Mouse (Mus musculus) macrophage (primary cell): ENCODE data around the gene Map4. TPM values are rescaled to one million over a fixed set of nuclear protein-coding genes. Genes with fewer than 3 reads are reported as not detected.
A peak's percentile ranks its signal among the peaks of the same experiment; 100 is the strongest.
"Not testable (repeated sequence)": the region's sequence is repeated elsewhere in the genome, so short reads cannot be mapped to it uniquely, and the experiment has no call there.

ENCODE experiments used
- H3K27ac ChIP-seq: fragments of 350-480 bp; formaldehyde crosslinking; 2 replicates; pipeline ENCODE4 v1.9.0; 2021
- H3K36me3 ChIP-seq: fragments of 350-480 bp; formaldehyde crosslinking; 2 replicates; pipeline ENCODE4 v1.9.0; 2021; ENCODE audit errors: inconsistent target
- H3K4me3 ChIP-seq: fragments of 350-480 bp; formaldehyde crosslinking; 2 replicates; pipeline ENCODE4 v1.9.0; 2021; ENCODE audit errors: inconsistent target
- H3K79me2 ChIP-seq: fragments of 350-480 bp; formaldehyde crosslinking; 2 replicates; pipeline ENCODE4 v1.9.0; 2021; ENCODE audit errors: inconsistent target
- WGBS: methylation state at CpG from one replicate; pipeline ENCODE4 v1.1.7; 2026; ENCODE audit warnings: inconsistent platforms; ENCODE audit not compliant: missing documents; 5-methylcytosine and 5-hydroxymethylcytosine counted together
- polyA plus RNA-seq: library from polyadenylated mRNA; stranded (reverse); fragments of 250-400 nt; gene quantifications from 3 replicates; pipeline ENCODE4 v1.2.4, GENCODE M21; 2018; ENCODE audit warnings: inconsistent platforms

Gene Map4
- polyA plus RNA-seq, 1 experiment from 2014 or later: 76.9 TPM

GRCm38 (mm10) chr9:110052951-110053304 lies 121.7 kb downstream of the Map4 start:
- Histone ChIP-seq H3K36me3 (no peaks in the 10 kb centered on the region), H3K79me2 (no peaks in the 10 kb centered on the region; the same call in 1 of the 2 replicates), H3K27ac (no peak overlapping the region), H3K4me3 (no peak overlapping the region)
- WGBS: 100% methylated on average over 4 of the region's 4 CpGs

DNA sequence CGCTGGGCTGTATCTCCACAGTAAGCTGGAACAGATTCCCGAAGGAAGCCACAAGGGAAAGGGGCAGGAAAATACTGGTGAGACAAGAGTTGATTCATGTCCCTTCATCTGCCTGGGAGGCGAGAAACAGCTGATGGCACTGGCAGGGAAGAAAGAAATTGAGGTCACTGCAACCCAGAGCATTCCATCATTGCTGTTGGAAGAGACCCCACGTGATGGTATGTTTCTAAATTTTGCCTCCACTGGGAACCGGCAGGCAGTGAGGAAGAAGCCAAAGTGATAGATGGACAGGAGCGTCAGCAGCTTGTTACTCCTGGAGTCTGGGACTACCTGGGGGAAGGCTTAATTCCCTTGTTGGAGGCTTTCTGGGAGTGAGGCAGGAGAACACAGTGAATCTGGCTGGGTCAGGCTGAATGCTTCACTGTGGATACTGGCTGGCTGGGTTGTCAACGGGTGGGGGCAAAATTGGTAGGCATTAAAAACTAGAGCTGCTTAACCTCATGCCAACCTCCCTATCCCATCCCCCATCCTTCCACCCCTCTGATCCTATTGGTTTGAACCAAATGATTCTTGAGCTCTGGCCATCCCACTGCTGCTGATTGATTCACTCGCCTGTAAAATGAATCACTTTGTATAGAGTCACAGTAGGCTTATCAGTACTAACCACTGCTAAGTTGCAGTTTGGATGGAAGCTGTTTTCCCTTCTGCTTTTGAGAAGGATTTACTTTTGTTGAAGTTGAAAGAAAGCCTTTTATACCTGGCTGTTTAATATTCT lies 122.2 kb downstream of the Map4 start:
- no peak overlapping the region for H3K27ac ChIP-seq
- no peak overlapping the region for H3K4me3 ChIP-seq
- WGBS: 94% methylated on average over 8 of the region's 8 CpGs
- no peaks in the 10 kb centered on the region for H3K36me3 ChIP-seq
- H3K79me2 ChIP-seq: no peaks in the 10 kb centered on the region; the same call in 1 of the 2 replicates

- 92% methylated on average over 1 of the region's 2 CpGs for WGBS
- Histone ChIP-seq H3K4me3 (no peak overlapping the region), H3K79me2 (no peaks in the 10 kb centered on the region; the same call in 1 of the 2 replicates)
These were observed 122.8 kb downstream of the Map4 start for GRCm38 (mm10) chr9:110054080-110054421.

DNA sequence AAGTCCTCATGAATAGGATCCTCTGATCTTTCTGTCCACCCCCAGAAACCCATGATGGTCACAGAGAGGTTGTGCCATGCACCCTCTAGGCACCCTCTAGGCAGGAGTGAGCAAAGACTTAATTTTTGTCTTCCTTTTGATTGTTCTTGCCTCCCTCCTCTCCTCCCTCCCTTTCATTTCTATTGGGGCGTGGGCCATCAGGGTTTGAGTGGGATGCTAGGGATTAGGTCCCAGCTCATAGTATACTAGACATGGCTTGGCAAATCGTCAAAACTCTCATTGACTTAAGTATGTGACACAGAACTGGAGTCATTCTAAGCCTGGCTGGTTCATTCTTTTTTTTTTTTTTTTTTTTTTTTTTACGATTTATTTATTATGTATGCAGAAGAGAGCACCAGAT lies 123.5 kb downstream of the Map4 start:
- Histone ChIP-seq H3K36me3 (no peaks in the 10 kb centered on the region), H3K27ac (no peak overlapping the region), H3K4me3 (no peak overlapping the region), H3K79me2 (no peaks in the 10 kb centered on the region; the same call in 1 of the 2 replicates)
- 86% methylated on average over 2 of the region's 3 CpGs for WGBS

More at GRCm38 (mm10) chr9:110054080-110054421, 122.8 kb downstream of the Map4 start:
- H3K27ac ChIP-seq: no peak overlapping the region
- no peaks in the 10 kb centered on the region for H3K36me3 ChIP-seq

GRCm38 (mm10) chr9:110057200-110057599 lies 125.9 kb downstream of the Map4 start:
- Histone ChIP-seq H3K79me2 (no peaks in the 10 kb centered on the region; the same call in 1 of the 2 replicates), H3K27ac (no peak overlapping the region), H3K4me3 (no peak overlapping the region), H3K36me3 (no peaks in the 10 kb centered on the region)
- WGBS: 100% methylated on average over 1 of the region's 1 CpGs

DNA sequence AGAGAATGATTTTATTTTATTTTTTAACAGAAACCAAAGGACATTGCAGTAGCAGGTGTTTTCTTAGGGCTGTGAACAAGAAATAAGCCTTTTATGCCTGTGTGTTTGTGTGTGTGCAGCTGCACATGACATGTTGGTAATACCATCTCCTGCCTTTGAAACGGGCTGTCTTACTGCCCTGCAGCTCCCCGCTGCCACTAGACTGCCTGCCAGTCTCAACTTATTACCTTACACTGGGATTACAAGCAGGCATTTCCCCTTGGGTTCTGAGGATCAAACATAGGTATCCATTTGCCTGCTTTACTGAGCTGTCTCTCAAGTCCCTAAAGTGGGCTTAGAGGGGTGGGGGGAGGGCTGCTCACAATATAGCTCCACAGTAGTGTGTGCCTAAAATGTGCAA lies 129.5 kb downstream of the Map4 start:
- no peaks in the 10 kb centered on the region for H3K36me3 ChIP-seq
- no peaks in the 10 kb centered on the region for H3K79me2 ChIP-seq
- no peak overlapping the region for H3K27ac ChIP-seq
- no peak overlapping the region for H3K4me3 ChIP-seq
- WGBS: 71% methylated on average over 2 of the region's 2 CpGs

DNA sequence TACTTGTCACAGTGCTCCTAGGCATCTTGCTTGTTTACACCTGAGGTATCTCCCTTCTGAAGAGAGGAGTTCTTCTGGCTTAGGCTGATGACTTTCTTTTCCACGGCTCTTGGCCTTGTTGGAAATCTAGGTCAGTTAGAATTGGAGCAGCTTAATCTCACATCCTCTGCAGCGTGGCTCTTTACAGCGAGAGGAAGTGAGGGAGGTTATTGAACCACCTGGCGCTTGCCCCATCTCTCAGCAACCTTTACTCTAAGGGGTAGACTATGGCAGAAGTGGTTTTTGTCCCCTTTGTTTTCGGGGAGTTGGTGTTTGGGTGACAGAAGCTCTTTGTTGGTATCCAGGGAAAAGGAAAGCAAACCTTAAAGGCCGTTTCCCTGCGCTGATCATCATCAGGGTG lies 131.1 kb downstream of the Map4 start:
- H3K36me3 ChIP-seq: peaks cover 4% of the 10 kb centered on the region; the same call in 1 of the 2 replicates
- H3K4me3 ChIP-seq: no peak overlapping the region
- no peaks in the 10 kb centered on the region for H3K79me2 ChIP-seq
- no peak overlapping the region for H3K27ac ChIP-seq
- WGBS: 85% methylated on average over 7 of the region's 7 CpGs

DNA sequence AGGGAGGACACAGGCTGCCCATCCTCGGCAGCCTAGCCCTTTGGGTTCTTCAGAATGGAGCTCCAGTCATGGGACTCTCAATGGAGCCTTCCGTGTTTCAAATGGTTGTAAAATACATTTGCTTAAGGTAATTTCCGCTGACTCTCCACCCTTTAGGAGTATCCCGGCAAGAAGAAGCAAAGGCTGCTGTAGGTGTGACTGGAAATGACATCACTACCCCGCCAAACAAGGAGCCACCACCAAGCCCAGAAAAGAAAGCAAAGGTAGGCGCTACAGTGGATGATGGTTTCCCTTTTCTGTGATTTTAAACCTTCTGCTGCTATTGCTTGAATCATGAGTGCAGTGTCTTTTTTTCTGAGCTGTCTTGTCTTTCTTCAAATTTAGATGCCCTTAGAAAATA lies 131.6 kb downstream of the Map4 start:
- WGBS: 94% methylated on average over 6 of the region's 6 CpGs
- H3K4me3 ChIP-seq: no peak overlapping the region
- no peak overlapping the region for H3K27ac ChIP-seq
- H3K79me2 ChIP-seq: no peaks in the 10 kb centered on the region
- peaks cover 8% of the 10 kb centered on the region; the same call in 1 of the 2 replicates for H3K36me3 ChIP-seq

- Histone ChIP-seq H3K36me3 (peaks cover 26% of the 10 kb centered on the region), H3K4me3 (no peak overlapping the region), H3K27ac (0 out of 2 replicates have a peak overlapping the region, but pooled peaks have one; percentile 3), H3K79me2 (no peaks in the 10 kb centered on the region)
These were observed 133.4 kb downstream of the Map4 start for GRCm38 (mm10) chr9:110064641-110065040.

DNA sequence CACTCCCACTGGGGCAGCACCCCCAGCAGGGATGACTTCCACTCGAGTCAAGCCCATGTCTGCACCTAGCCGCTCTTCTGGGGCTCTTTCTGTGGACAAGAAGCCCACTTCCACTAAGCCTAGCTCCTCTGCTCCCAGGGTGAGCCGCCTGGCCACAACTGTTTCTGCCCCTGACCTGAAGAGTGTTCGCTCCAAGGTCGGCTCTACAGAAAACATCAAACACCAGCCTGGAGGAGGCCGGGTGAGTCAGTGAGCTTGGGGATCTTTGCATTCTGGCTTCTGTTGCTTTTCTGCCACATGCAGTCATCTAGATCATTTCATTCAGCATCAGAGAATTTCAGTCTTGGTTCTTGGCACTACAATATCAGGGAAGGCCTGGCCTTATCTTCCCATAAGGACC lies 137.5 kb downstream of the Map4 start:
- no peak overlapping the region for H3K27ac ChIP-seq
- WGBS: 93% methylated on average over 6 of the region's 6 CpGs
- no peak overlapping the region for H3K4me3 ChIP-seq
- H3K79me2 ChIP-seq: no peaks in the 10 kb centered on the region
- H3K36me3 ChIP-seq: peaks cover 33% of the 10 kb centered on the region

DNA sequence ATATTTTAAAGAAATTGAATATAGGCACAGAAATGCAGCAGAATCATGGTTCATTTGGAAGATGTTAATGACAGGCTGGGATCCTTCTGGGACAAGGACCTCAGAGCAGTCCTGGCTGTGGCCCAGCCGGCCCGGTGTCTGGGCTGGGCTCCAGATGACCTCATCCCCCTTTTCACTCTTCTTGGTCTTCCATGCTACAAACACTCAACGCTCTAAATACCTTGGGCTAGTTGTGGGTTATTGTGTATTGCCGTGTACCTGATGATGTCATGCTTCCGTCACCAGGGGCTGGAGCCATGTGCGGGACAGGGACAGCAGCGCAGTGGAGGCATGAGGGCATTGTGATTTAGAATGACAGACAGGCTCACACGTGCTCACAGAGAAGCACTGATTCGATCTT lies 139.1 kb downstream of the Map4 start:
- H3K36me3 ChIP-seq: peaks cover 44% of the 10 kb centered on the region

GRCm38 (mm10) chr9:110071011-110071410 lies 139.8 kb downstream of the Map4 start:
- Histone ChIP-seq H3K36me3 (peaks cover 44% of the 10 kb centered on the region), H3K79me2 (no peaks in the 10 kb centered on the region), H3K4me3 (no peak overlapping the region), H3K27ac (peak overlapping the region; percentile 34)
- 66% methylated on average over 4 of the region's 4 CpGs for WGBS

More for the DNA sequence above, 139.1 kb downstream of the Map4 start:
- H3K79me2 ChIP-seq: no peaks in the 10 kb centered on the region
- WGBS: 93% methylated on average over 9 of the region's 9 CpGs
- no peak overlapping the region for H3K4me3 ChIP-seq
- peak overlapping the region; percentile 27; the same call in 1 of the 2 replicates for H3K27ac ChIP-seq

DNA sequence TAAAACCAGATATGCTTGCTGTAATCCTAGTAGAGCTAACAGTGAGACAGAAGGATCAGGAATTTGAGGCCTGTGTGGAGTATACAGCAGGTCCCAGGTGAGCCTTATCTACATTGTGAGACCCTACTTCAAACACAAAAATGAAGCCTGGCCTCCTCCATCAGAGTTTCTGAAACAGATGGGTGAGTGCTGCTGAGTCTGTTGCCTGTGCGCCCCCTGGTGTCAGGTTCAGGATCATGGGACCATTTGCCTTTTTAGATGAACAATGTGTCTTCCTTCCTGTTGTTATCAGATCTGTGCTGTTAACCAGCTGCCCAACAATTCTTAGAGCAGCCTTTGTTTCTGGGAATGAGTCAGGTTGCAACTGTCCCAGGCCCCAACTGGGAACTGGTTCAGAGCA lies 140.6 kb downstream of the Map4 start:
- Histone ChIP-seq H3K27ac (peak overlapping the region; percentile 34; the same call in 1 of the 2 replicates), H3K4me3 (no peak overlapping the region), H3K36me3 (peaks cover 44% of the 10 kb centered on the region), H3K79me2 (no peaks in the 10 kb centered on the region)
- 40% methylated on average over 1 of the region's 1 CpGs for WGBS

DNA sequence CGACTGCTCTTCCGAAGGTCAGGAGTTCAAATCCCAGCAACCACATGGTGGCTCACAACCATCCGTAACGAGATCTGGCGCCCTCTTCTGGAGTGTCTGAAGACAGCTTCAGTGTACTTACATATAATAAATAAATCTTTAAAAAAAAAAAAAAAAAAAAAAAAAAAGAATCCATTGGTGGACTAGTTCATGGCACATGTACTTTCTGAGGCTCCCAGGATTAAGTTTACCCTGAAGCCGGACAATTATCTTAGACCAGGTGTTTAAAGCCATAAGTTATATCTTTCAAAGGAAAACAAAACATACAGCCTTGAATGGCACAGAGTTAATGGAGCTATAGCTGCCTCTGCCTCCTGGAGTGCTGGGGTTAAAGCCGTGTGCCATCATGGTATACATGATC lies 145.2 kb downstream of the Map4 start:
- WGBS: 95% methylated on average over 4 of the region's 7 CpGs
- peaks cover 52% of the 10 kb centered on the region for H3K36me3 ChIP-seq
- H3K27ac ChIP-seq, H3K79me2 ChIP-seq, H3K4me3 ChIP-seq: not testable (repeated sequence)

GRCm38 (mm10) chr9:110081066-110081465 lies 149.8 kb downstream of the Map4 start:
- Histone ChIP-seq H3K4me3 (no peak overlapping the region), H3K79me2 (no peaks in the 10 kb centered on the region), H3K27ac (no peak overlapping the region), H3K36me3 (peaks cover 71% of the 10 kb centered on the region)
- 92% methylated on average over 3 of the region's 3 CpGs for WGBS
